Mouse (Mus musculus) embryo, embryonic 9.5 days (tissue): ENCODE data around the gene Cbx1.

Experiments used
- DNase-seq: peaks from one replicate; pipeline ENCODE4 v3.0.0-alpha.2; 2017; ENCODE audit errors: extremely low spot score

Gene Cbx1

GRCm38 (mm10) chr11:96788871-96789795 lies at the start of gene Cbx1:
TSS of gene Cbx1 (plus strand) at chr11:96789127.
- peak; percentile 92 for DNase-seq

- DNase-seq = no peak
These were observed 48.1 kb upstream of the Cbx1 start for GRCm38 (mm10) chr11:96740796-96741195.

- DNase-seq = no peak
These were observed 46.9 kb upstream of the Cbx1 start for GRCm38 (mm10) chr11:96741995-96742394.

GRCm38 (mm10) chr11:96743000-96743399 lies 45.9 kb upstream of the Cbx1 start:
- no peak for DNase-seq

GRCm38 (mm10) chr11:96743891-96744290 lies 45.0 kb upstream of the Cbx1 start:
- DNase-seq = no peak

GRCm38 (mm10) chr11:96746648-96747047 lies 42.3 kb upstream of the Cbx1 start:
- DNase-seq = no peak

GRCm38 (mm10) chr11:96747555-96747954 lies 41.4 kb upstream of the Cbx1 start:
- DNase-seq = no peak

GRCm38 (mm10) chr11:96755298-96755697 lies 33.6 kb upstream of the Cbx1 start:
- no peak for DNase-seq

GRCm38 (mm10) chr11:96757421-96757820 lies 31.5 kb upstream of the Cbx1 start:
- DNase-seq = no peak

GRCm38 (mm10) chr11:96758402-96758801 lies 30.5 kb upstream of the Cbx1 start:
- no peak for DNase-seq

- DNase-seq = peak; percentile 66
These were observed 28.9 kb upstream of the Cbx1 start for GRCm38 (mm10) chr11:96760042-96760441.

GRCm38 (mm10) chr11:96761984-96762383 lies 26.9 kb upstream of the Cbx1 start:
- no peak for DNase-seq

GRCm38 (mm10) chr11:96762742-96763470 lies 26.0 kb upstream of the Cbx1 start:
- no peak for DNase-seq

GRCm38 (mm10) chr11:96764511-96765350 lies 24.2 kb upstream of the Cbx1 start:
- no peak for DNase-seq

GRCm38 (mm10) chr11:96765645-96766044 lies 23.3 kb upstream of the Cbx1 start:
- DNase-seq = no peak

GRCm38 (mm10) chr11:96766555-96766954 lies 22.4 kb upstream of the Cbx1 start:
- no peak for DNase-seq

GRCm38 (mm10) chr11:96767096-96767495 lies 21.8 kb upstream of the Cbx1 start:
- peak; percentile 32 for DNase-seq

- no peak for DNase-seq
These were observed 20.7 kb upstream of the Cbx1 start for GRCm38 (mm10) chr11:96768240-96768639.

- DNase-seq = no peak
These were observed 17.5 kb upstream of the Cbx1 start for GRCm38 (mm10) chr11:96771274-96771975.

GRCm38 (mm10) chr11:96772413-96772812 lies 16.5 kb upstream of the Cbx1 start:
- DNase-seq = no peak

GRCm38 (mm10) chr11:96774536-96774935 lies 14.4 kb upstream of the Cbx1 start:
- DNase-seq = no peak
